ENCODE assay signal across 8 mouse cellular contexts in genomic region chr12:111812611-111813010, GRCm38 (mm10). TPM values are rescaled to one million over a fixed set of nuclear protein-coding genes. Genes with fewer than 3 reads are reported as not detected.
DNase-seq lines count a peak whose midpoint lies in the region; ATAC-seq and TF ChIP-seq lines count a peak whose summit lies in the region.

No protein-coding gene starts in this region.

- H3K4me2 ChIP-seq in kidney, embryonic 14.5 days (replicated peaks; ENCODE audit: low read depth, low read length): peak overlapping the region; percentile 50
- H3K4me2 ChIP-seq in embryonic facial prominence, embryonic 11.5 days (ENCODE audit: low read depth, low read length): peak overlapping the region; percentile 82
- H3K4me2 ChIP-seq in hindbrain, postnatal 0 days (ENCODE audit: low read depth, low read length): peak overlapping the region; percentile 78
- peak overlapping the region; percentile 95 for H3K4me2 ChIP-seq in myocyte (ENCODE audit: low read depth)

- ATAC-seq in kidney, embryonic 14.5 days (ENCODE audit: low FRiP score, low TSS enrichment): no peak
- ATAC-seq in embryonic facial prominence, embryonic 11.5 days (replicated peaks; ENCODE audit: insufficient number of reproducible peaks, low FRiP score, low TSS enrichment, low read depth): no peak
- no peak for ATAC-seq in hindbrain, postnatal 0 days
- ATAC-seq in megakaryocyte progenitor cell, adult 5-6 weeks (replicated peaks; ENCODE audit: poor library complexity): no peak

- H3K4me3 ChIP-seq in kidney, embryonic 14.5 days (ENCODE audit: low read length): peak overlapping the region; percentile 60
- peak overlapping the region; percentile 51 for H3K4me3 ChIP-seq in embryonic facial prominence, embryonic 11.5 days (ENCODE audit: low read depth, low read length)
- H3K4me3 ChIP-seq in hindbrain, postnatal 0 days (ENCODE audit: low read length): no peak overlapping the region
- peak overlapping the region; percentile 57 for H3K4me3 ChIP-seq in myocyte
- no peak overlapping the region for H3K4me3 ChIP-seq in thymus, adult 2 months (ENCODE audit: control insufficient read depth, insufficient read depth, low read length)

- WGBS in kidney, embryonic 14.5 days: 64% methylated on average over 12 of the region's 12 CpGs
- WGBS in embryonic facial prominence, embryonic 11.5 days: 67% methylated on average over 12 of the region's 12 CpGs
- WGBS in hindbrain, postnatal 0 days: 62% methylated on average over 12 of the region's 12 CpGs
- WGBS in thymus, adult 2 months: 84% methylated on average over 12 of the region's 12 CpGs

- H3K27ac ChIP-seq in kidney, embryonic 14.5 days (ENCODE audit: low read depth, low read length): no peak overlapping the region
- H3K27ac ChIP-seq in embryonic facial prominence, embryonic 11.5 days (replicated peaks; ENCODE audit: low read depth, low read length): no peak overlapping the region
- no peak overlapping the region for H3K27ac ChIP-seq in hindbrain, postnatal 0 days
- no peak overlapping the region for H3K27ac ChIP-seq in thymus, adult 2 months (ENCODE audit: control insufficient read depth, insufficient read depth, low read length)

- H3K4me1 ChIP-seq in kidney, embryonic 14.5 days (ENCODE audit: control insufficient read depth, insufficient read depth, low read length): peaks cover 38% of the 10 kb centered on the region
- peaks cover 6% of the 10 kb centered on the region for H3K4me1 ChIP-seq in embryonic facial prominence, embryonic 11.5 days (ENCODE audit: control insufficient read depth, insufficient read depth, low read length)
- H3K4me1 ChIP-seq in hindbrain, postnatal 0 days (ENCODE audit: insufficient read depth, low read length): peaks cover 17% of the 10 kb centered on the region
- peaks cover 41% of the 10 kb centered on the region for H3K4me1 ChIP-seq in thymus, adult 2 months (replicated peaks; ENCODE audit: control insufficient read depth, insufficient read depth, low read length)

- no peak for TF ChIP-seq CTCF in hindbrain, postnatal 0 days (IDR thresholded peaks at IDR 0.05; ENCODE audit: low read depth)
- TF ChIP-seq CTCF in thymus, adult 2 months (IDR thresholded peaks at IDR 0.05; ENCODE audit: borderline replicate concordance, control insufficient read depth, extremely low read depth, insufficient read depth, low read length, poor library complexity): no peak

- no peak for TF ChIP-seq POLR2A in myocyte (IDR thresholded peaks at IDR 0.05; ENCODE audit: insufficient read length, low read depth)
- no peak for TF ChIP-seq POLR2A in thymus, adult 2 months (IDR thresholded peaks at IDR 0.05; ENCODE audit: control insufficient read depth, extremely low read depth, insufficient read depth, low read length, poor library complexity)

- H3K9me3 ChIP-seq in kidney, embryonic 14.5 days (ENCODE audit: control insufficient read depth, low read length): no peaks in the 10 kb centered on the region
- no peaks in the 10 kb centered on the region for H3K9me3 ChIP-seq in embryonic facial prominence, embryonic 11.5 days (replicated peaks; ENCODE audit: control insufficient read depth, low read length)
- no peaks in the 10 kb centered on the region for H3K9me3 ChIP-seq in hindbrain, postnatal 0 days (ENCODE audit: low read length)

- H3K9ac ChIP-seq in kidney, embryonic 14.5 days (ENCODE audit: low read depth, low read length): peak overlapping the region; percentile 65; the same call in 1 of the 2 replicates
- peak overlapping the region; percentile 65 for H3K9ac ChIP-seq in embryonic facial prominence, embryonic 11.5 days (replicated peaks; ENCODE audit: low read length)
- no peak overlapping the region for H3K9ac ChIP-seq in hindbrain, postnatal 0 days (replicated peaks; ENCODE audit: low read length)

- peaks cover 32% of the 10 kb centered on the region for H3K79me2 ChIP-seq in myocyte (ENCODE audit: control insufficient read depth, insufficient read depth)

- no peaks in the 10 kb centered on the region for H3K27me3 ChIP-seq in kidney, embryonic 14.5 days (ENCODE audit: control insufficient read depth, insufficient read depth, low read length)
- H3K27me3 ChIP-seq in embryonic facial prominence, embryonic 11.5 days (ENCODE audit: control insufficient read depth, insufficient read depth, low read length): no peaks in the 10 kb centered on the region
- H3K27me3 ChIP-seq in hindbrain, postnatal 0 days (ENCODE audit: insufficient read depth, low read length): no peaks in the 10 kb centered on the region
- no peaks in the 10 kb centered on the region for H3K27me3 ChIP-seq in myocyte (ENCODE audit: control insufficient read depth, insufficient read depth, insufficient read length)
- no peaks in the 10 kb centered on the region for H3K27me3 ChIP-seq in thymus, adult 2 months (ENCODE audit: control insufficient read depth, insufficient read depth, low read length)

- H3K36me3 ChIP-seq in kidney, embryonic 14.5 days (ENCODE audit: control insufficient read depth, insufficient read depth, low read length): peaks cover 24% of the 10 kb centered on the region
- H3K36me3 ChIP-seq in embryonic facial prominence, embryonic 11.5 days (replicated peaks; ENCODE audit: control insufficient read depth, insufficient read depth, low read depth, low read length): no peaks in the 10 kb centered on the region; the same call in none of the 2 replicates
- peaks cover 7% of the 10 kb centered on the region; the same call in 1 of the 2 replicates for H3K36me3 ChIP-seq in hindbrain, postnatal 0 days (ENCODE audit: insufficient read depth, low read length)
- no peaks in the 10 kb centered on the region for H3K36me3 ChIP-seq in myocyte (ENCODE audit: control insufficient read depth, insufficient read depth)
- peaks cover 7% of the 10 kb centered on the region for H3K36me3 ChIP-seq in thymus, adult 2 months (ENCODE audit: control insufficient read depth, insufficient read depth, low read length)

- H3ac ChIP-seq in myocyte (ENCODE audit: control insufficient read depth, insufficient read length): peak overlapping the region; percentile 57

- DNase-seq in kidney, postnatal 25 days: no peak
- no peak for DNase-seq in embryonic facial prominence, embryonic 11.5 days (ENCODE audit: low spot score)
- DNase-seq in hindbrain, postnatal 0 days (ENCODE audit: low spot score): no peak
- no peak for DNase-seq in ovary, postnatal 14 days (ENCODE audit: low spot score)
- DNase-seq in thymus, adult 2 months: no peak

TF ChIP-seq in myocyte, 11 proteins besides CTCF, POLR2A, EP300 and RAD21:
- TF ChIP-seq MYOG (IDR thresholded peaks at IDR 0.05; ENCODE audit: control insufficient read depth in 1 of 3, insufficient read depth in 1 of 3, insufficient read length in 2 of 3, low read depth in 2 of 3): no peak
- TF ChIP-seq POLR2AphosphoS2 (IDR thresholded peaks at IDR 0.05; ENCODE audit: insufficient read length, low read depth): peak; percentile 71

RNA-seq across cellular contexts. Expression of gene Xrcc3, which starts 1.1 kb away (rescaled TPM):
- polyA plus RNA-seq in kidney, embryonic 14.5 days (2014; fragmentation: Nextera tagmentation; extraction: Ambion mirVana): 11.2 and 20.3 TPM in 2 replicates
- 12.7 and 15.9 TPM in 2 replicates for polyA plus RNA-seq in embryonic facial prominence, embryonic 11.5 days (2014; fragmentation: Nextera tagmentation; extraction: Ambion mirVana)
- 16.8 and 17.4 TPM in 2 replicates for total RNA-seq in hindbrain, postnatal 0 days (2014; rRNA removed)
- 2.6 and 2.7 TPM in 2 replicates for polyA plus RNA-seq in hindbrain, postnatal 0 days (2015; fragmentation: Nextera tagmentation; extraction: Ambion mirVana)
- polyA plus RNA-seq in myocyte (2012; fragmentation: generic; extraction: Trizol): 4.9 TPM
- total RNA-seq in megakaryocyte progenitor cell, adult 5-6 weeks (2015): 8.8 and 14.8 TPM in 2 replicates
- total RNA-seq in megakaryocyte progenitor cell, adult 5-6 weeks (2017): 8.2 and 15.1 TPM in 2 replicates
- polyA plus RNA-seq in thymus, adult 2 months (2012; rRNA removed): 22.1 and 29.0 TPM in 2 replicates

RNA-seq across cellular contexts. Expression of gene Zfyve21, which starts 1.4 kb away (rescaled TPM):
- 110 and 113 TPM in 2 replicates for polyA plus RNA-seq in kidney, embryonic 14.5 days (2014; fragmentation: Nextera tagmentation; extraction: Ambion mirVana)
- 70.7 and 73.1 TPM in 2 replicates for polyA plus RNA-seq in embryonic facial prominence, embryonic 11.5 days (2014; fragmentation: Nextera tagmentation; extraction: Ambion mirVana)
- 43.4 and 44.3 TPM in 2 replicates for total RNA-seq in hindbrain, postnatal 0 days (2014; rRNA removed)
- 44.8 and 48.3 TPM in 2 replicates for polyA plus RNA-seq in hindbrain, postnatal 0 days (2015; fragmentation: Nextera tagmentation; extraction: Ambion mirVana)
- polyA plus RNA-seq in myocyte (2012; fragmentation: generic; extraction: Trizol): 77.7 TPM
- 7.5 and 8.7 TPM in 2 replicates for total RNA-seq in megakaryocyte progenitor cell, adult 5-6 weeks (2015)
- 7.5 and 9.6 TPM in 2 replicates for total RNA-seq in megakaryocyte progenitor cell, adult 5-6 weeks (2017)
- 36.6 and 46.4 TPM in 2 replicates for polyA plus RNA-seq in thymus, adult 2 months (2012; rRNA removed)

RNA-seq across cellular contexts. Expression of gene Klc1, which starts 54.0 kb away (rescaled TPM):
- 76.4 and 91.6 TPM in 2 replicates for polyA plus RNA-seq in kidney, embryonic 14.5 days (2014; fragmentation: Nextera tagmentation; extraction: Ambion mirVana)
- 132 and 143 TPM in 2 replicates for polyA plus RNA-seq in embryonic facial prominence, embryonic 11.5 days (2014; fragmentation: Nextera tagmentation; extraction: Ambion mirVana)
- total RNA-seq in hindbrain, postnatal 0 days (2014; rRNA removed): 421 and 496 TPM in 2 replicates
- 583 and 600 TPM in 2 replicates for polyA plus RNA-seq in hindbrain, postnatal 0 days (2015; fragmentation: Nextera tagmentation; extraction: Ambion mirVana)
- 252 TPM for polyA plus RNA-seq in myocyte (2012; fragmentation: generic; extraction: Trizol)
- total RNA-seq in megakaryocyte progenitor cell, adult 5-6 weeks (2015): 20.8 and 24.1 TPM in 2 replicates
- 37.9 and 76.1 TPM in 2 replicates for total RNA-seq in megakaryocyte progenitor cell, adult 5-6 weeks (2017)
- polyA plus RNA-seq in thymus, adult 2 months (2012; rRNA removed): 79.5 and 85.0 TPM in 2 replicates

Comparison
In these comparisons a context has a peak if more than half of its experiments do, and no peak if none do; other contexts are left out.
1. H3K4me3 ChIP-seq: peak in kidney, embryonic 14.5 days (single experiment), embryonic facial prominence, embryonic 11.5 days (single experiment) and myocyte (single experiment); none in hindbrain, postnatal 0 days (single experiment) and thymus, adult 2 months (single experiment).
2. Peak in every context shown above with its lines, with median percentiles within 50 percentile points of each other: H3K4me2 ChIP-seq.